Mouse (Mus musculus) cerebellum, adult 9-10 months (tissue): Measurements from ENCODE around the gene Thrb.
A peak's percentile ranks its signal among the peaks of the same experiment; 100 is the strongest.

ENCODE experiments used
- DNase-seq: peaks from one replicate; pipeline ENCODE4 v3.0.0; 2022

Thrb gene

GRCm38 (mm10) chr14:17659686-17660328 lies at the start of gene Thrb:
Gene Thrb, plus strand, starts transcription at chr14:17660261.
- peak; percentile 40 for DNase-seq

GRCm38 (mm10) chr14:17621671-17622070 lies 38.4 kb upstream of the Thrb start:
- DNase-seq, result no peak

- no peak for DNase-seq
Measured at GRCm38 (mm10) chr14:17623936-17624335, 36.1 kb upstream of the Thrb start.

- no peak for DNase-seq
Measured at GRCm38 (mm10) chr14:17629215-17629614, 30.8 kb upstream of the Thrb start.

- no peak for DNase-seq
Measured at GRCm38 (mm10) chr14:17632887-17633522, 27.1 kb upstream of the Thrb start.

- DNase-seq, result no peak
Measured at GRCm38 (mm10) chr14:17636971-17637370, 23.1 kb upstream of the Thrb start.

GRCm38 (mm10) chr14:17641770-17642169 lies 18.3 kb upstream of the Thrb start:
- DNase-seq, result no peak

- DNase-seq, result no peak
Measured at GRCm38 (mm10) chr14:17655084-17655483, 5.0 kb upstream of the Thrb start.

- DNase-seq, result peak; percentile 79
Measured at GRCm38 (mm10) chr14:17659031-17659430, 1.0 kb upstream of the Thrb start.

- peak; percentile 68 for DNase-seq
Measured at GRCm38 (mm10) chr14:17660329-17661099, 453 bp downstream of the Thrb start.

GRCm38 (mm10) chr14:17661100-17661521 lies 1.1 kb downstream of the Thrb start:
- DNase-seq, result peak; percentile 59

GRCm38 (mm10) chr14:17662087-17662486 lies 2.0 kb downstream of the Thrb start:
- no peak for DNase-seq

- DNase-seq, result no peak
Measured at GRCm38 (mm10) chr14:17674335-17674734, 14.3 kb downstream of the Thrb start.

GRCm38 (mm10) chr14:17675214-17675613 lies 15.2 kb downstream of the Thrb start:
- no peak for DNase-seq

GRCm38 (mm10) chr14:17681479-17681878 lies 21.4 kb downstream of the Thrb start:
- no peak for DNase-seq

GRCm38 (mm10) chr14:17684881-17685280 lies 24.8 kb downstream of the Thrb start:
- DNase-seq, result no peak

- DNase-seq, result no peak
Measured at GRCm38 (mm10) chr14:17685491-17685890, 25.4 kb downstream of the Thrb start.

- no peak for DNase-seq
Measured at GRCm38 (mm10) chr14:17686939-17687338, 26.9 kb downstream of the Thrb start.

GRCm38 (mm10) chr14:17691246-17691645 lies 31.2 kb downstream of the Thrb start:
- DNase-seq, result no peak

- no peak for DNase-seq
Measured at GRCm38 (mm10) chr14:17695526-17695925, 35.5 kb downstream of the Thrb start.

- DNase-seq, result no peak
Measured at GRCm38 (mm10) chr14:17697920-17698632, 38.0 kb downstream of the Thrb start.

GRCm38 (mm10) chr14:17700228-17700627 lies 40.2 kb downstream of the Thrb start:
- DNase-seq, result no peak

- DNase-seq, result no peak
Measured at GRCm38 (mm10) chr14:17713297-17713904, 53.3 kb downstream of the Thrb start.
